Mouse (Mus musculus) ES-CJ7 (cell line): ENCODE measurements around the gene 4921517D22Rik.
A peak's percentile ranks its signal among the peaks of the same experiment; 100 is the strongest.

Experiments
- DNase-seq: peaks from one replicate; pipeline ENCODE4 v3.0.0; 2011; ENCODE audit warnings: low read depth, low spot score

4921517D22Rik gene

GRCm38 (mm10) chr13:59661387-59661786, 32.5 kb downstream of the 4921517D22Rik start:
- DNase-seq: no peak

GRCm38 (mm10) chr13:59660371-59660770, 33.5 kb downstream of the 4921517D22Rik start:
- no peak for DNase-seq

DNA sequence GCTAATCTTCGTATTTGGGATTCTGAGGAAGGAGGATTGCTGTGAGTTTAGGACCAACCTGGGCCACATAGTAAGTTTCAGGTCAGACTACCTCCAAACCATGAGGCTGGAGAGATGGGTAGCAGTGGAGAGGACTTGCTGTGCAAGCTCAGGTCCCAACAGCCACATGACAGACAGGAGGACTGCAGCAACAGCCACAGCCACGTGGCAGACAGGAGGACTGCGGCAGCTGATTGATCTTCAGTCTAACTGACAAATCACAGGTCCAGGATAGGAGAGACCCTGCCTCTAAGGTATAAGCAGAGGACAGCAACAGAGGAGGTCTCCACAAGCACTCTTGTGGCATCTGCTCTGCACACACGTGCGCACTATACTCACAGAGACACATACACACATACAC, 36.1 kb downstream of the 4921517D22Rik start:
- DNase-seq: peak; percentile 58

DNA sequence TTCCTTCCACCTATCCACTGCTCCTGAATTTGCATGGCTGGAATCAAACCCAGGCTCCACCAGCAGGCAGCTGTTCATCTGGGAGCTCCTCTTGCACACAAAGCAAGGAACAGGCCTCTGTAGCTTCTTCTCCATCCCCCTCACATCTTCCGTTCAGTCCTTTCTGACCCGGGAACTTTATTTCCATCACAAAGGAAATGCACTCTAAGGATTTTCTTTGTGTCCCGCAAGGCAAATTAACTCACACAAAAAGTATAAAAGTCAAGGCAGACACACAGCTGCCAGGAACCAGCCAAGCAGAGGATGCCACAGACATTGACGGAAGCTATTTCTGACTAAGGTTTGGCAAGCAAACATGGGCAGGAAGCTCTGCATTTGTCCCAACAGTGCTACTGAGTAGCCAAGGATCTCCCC, 36.9 kb downstream of the 4921517D22Rik start:
- DNase-seq: peak; percentile 94

GRCm38 (mm10) chr13:59656316-59656832, 37.5 kb downstream of the 4921517D22Rik start:
- peak; percentile 80 for DNase-seq

- peak; percentile 63 for DNase-seq
Observed at GRCm38 (mm10) chr13:59655718-59656315, 38.1 kb downstream of the 4921517D22Rik start.

DNA sequence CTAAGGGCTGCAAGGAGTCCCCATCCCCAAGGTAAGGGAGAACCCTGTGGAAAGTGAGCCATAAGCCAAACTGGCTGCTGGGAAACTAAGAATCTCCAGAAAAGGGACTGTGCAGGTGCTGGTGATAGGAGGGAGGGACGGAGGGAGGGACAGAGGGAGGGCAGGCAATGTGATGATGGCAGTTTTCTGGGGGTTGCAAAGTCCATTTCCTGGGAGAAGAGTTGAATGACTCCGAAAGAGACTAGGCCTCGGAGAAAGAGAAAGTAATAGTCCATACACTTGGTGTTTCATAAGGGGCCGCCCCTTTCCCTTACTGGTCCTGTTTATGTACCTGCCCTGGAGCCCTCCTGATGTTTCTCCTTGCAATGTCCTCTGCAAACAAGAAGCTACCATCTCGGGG, 39.4 kb downstream of the 4921517D22Rik start:
- no peak for DNase-seq

DNA sequence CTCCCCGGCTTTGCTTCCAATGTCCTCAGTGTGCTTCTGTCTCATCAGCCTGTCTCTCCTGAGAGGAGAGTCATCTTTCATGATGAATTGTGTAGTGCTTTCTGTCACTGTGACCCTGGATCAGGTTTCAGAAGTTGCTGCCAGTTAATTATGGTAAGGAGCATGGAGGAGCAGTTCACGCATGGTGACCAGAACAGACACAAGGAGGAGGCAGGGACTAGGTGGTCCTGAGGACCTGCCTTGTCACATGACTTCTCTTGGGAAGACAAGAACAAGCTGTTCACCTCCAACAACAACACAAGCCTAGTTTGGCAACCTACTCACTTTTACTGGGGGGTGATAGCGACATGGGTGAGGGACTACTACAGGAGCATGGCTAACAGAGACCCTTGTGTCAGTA, 40.8 kb downstream of the 4921517D22Rik start:
- no peak for DNase-seq

DNA sequence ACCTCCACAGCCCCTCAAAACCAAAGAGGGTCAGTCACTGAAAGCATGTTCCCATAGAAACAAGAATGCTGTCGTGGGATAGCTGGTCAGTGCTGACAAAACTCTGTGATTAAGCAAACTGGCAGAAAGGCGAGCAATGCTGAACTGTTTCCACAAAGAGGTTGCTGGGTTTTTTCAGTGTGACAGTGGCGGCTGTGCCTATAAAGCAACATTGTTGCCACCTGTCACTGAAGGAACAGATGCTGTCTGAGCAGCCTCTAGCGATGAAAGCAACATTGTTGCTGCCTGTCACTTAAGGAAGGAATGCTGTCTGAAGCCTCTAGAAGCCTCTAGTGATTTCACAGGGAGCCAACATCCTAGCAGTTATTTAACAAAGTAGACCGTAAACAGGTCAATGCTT, 41.3 kb downstream of the 4921517D22Rik start:
- no peak for DNase-seq

- no peak for DNase-seq
Observed at GRCm38 (mm10) chr13:59649781-59650180, 44.1 kb downstream of the 4921517D22Rik start.

- DNase-seq: no peak
Observed at GRCm38 (mm10) chr13:59648598-59648997, 45.3 kb downstream of the 4921517D22Rik start.

DNA sequence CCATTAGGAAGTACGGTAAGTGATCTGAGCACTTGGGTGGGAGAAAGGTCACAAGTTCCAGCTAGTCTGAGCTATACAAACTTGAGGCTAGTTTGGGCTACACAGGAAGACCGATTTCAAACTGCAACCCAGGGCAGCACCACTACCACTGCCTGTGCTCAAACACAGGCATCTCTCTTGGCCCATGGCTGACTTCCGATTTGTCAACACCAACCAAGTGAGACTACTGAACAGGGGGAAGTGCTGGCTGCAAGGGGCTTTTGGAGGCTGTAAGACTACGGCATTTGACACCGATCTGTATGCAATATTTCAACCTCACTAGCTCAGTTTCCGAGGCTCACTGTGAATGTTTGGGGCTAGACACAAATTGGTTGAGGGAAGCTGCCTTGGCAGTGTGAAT, 46.4 kb downstream of the 4921517D22Rik start:
- no peak for DNase-seq

- DNase-seq: peak; percentile 78
Observed at GRCm38 (mm10) chr13:59646674-59647244, 47.1 kb downstream of the 4921517D22Rik start.

DNA sequence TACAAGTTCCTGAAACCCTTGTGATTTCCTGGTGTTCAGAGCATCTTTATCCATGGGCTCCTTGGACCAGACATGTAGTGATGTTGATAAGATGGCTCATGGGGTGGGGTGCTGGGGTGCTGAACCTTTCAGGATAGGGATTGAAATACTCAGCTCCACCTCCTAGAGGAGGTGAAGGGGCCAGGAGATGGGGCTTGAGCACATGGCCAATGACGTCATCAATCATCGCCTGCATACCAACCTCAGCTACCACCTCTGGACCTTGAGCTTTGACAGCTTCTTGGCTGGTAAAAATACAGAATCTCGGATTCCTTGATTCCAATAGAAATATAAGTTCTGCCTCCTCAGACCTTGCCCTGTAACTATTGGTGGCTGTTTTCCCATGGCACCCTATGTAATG, 48.4 kb downstream of the 4921517D22Rik start:
- DNase-seq: peak; percentile 48

GRCm38 (mm10) chr13:59642818-59643217, 51.1 kb downstream of the 4921517D22Rik start:
- no peak for DNase-seq

DNA sequence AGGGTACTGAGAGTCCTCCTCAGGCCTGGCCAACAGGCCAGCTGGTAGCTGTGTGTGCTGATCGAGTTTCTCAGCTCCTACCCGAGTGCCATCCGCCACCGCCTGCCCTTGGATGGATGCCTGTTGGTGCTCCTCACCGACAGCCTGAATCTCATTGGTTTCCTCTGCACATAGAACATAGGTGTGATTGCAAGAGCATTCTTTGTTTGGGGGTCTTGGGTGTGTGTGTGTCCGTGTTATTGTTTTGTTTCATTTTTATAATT, 53.8 kb downstream of the 4921517D22Rik start:
- no peak for DNase-seq

DNA sequence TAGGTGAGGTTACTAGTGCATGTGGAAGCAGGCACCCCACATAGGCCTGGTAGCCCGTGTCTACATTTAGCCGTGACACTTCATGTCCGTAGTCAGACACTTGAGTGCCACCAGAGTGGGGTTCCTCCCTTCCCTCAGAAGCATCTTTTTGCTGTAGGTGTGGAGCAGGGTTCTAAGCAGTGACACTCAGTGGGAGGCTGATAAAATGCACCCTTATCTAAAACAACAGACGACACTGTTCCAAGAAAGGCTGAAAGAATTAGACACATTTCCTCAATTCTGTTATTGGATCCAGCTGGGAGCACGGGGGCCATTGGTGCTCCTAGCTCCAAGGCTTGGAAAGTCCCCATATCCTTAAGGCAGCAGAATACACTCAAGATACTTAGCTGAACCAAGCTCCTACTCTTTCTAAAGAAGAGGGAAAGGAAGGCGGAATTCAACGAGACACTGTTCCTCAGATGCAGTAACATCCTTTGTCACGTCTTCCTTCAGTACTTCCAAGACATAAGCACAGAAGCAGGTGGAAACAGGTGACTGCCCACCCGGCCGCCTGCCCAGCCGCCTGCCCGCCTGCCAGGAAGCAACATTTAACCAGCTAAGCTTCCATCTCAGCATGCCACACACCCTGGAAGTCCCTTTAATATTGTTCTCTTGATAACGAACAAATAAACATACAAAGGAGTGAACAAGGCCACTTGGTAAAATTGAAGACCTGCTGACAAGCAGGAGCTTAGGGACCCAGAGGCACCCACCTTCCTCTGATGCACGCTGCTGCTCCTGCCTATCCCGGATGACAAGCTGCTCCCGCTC, 54.3 kb downstream of the 4921517D22Rik start:
- DNase-seq: no peak

DNA sequence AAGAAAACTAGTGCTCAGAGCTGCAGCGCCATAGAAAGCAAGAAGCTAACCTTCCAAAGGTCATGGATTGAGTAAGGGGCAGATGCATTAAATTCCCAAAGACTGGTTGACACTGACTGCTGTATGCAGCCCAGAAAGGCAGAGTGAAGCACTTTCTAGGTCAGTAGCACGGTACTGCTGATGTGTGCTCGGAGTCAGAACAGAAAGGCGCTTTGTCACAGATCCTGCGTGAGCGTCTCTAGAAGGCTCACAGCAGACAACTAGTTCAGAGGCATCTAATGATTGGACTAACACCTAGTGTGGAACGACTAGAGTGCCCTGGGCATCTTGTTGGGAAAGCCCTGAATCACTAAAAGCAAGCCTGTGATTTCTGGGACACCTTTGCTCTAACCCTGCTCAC, 56.1 kb downstream of the 4921517D22Rik start:
- DNase-seq: no peak
